Mouse (Mus musculus): ENCODE results near the gene Gm28729. TPM values are rescaled to one million over a fixed set of nuclear protein-coding genes. Genes with fewer than 3 reads are reported as not detected.

The Gm28729 gene
- total RNA-seq, 2 experiments from 2014 or later, result not detected

- intact Hi-C loops (cut with DNase I), result no loop called here
- Histone ChIP-seq H3K27ac (no peak overlapping the region), H3K4me3 (no peak overlapping the region)
- no peak for TF ChIP-seq CTCF (IDR thresholded peaks at IDR 0.05)
- no peak for DNase-seq
Observed at GRCm38 (mm10) chr9:96449514-96449913, 75.5 kb downstream of the Gm28729 start.

DNA sequence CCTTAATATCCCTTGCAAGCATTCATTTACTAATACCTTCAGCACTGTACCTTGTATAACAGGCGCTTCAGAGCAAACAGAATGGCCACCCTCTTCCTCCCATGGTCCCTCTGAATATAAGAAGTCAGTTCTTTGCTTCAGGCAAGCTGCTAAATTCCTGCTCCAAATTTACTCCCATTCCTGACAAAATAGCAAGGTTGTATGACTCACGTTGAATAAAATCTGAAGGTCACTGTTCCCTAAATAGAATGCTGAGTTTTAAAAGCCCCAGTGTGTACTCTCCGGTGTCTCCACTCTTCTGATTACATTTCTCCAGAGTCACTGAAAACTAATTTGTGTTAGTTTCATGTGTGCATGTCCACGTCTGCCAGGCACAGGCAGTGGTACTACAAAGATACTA is 79.7 kb downstream of the Gm28729 start:
- TF ChIP-seq CTCF (IDR thresholded peaks at IDR 0.05), result no peak
- H3K27ac ChIP-seq, result 0 out of 2 replicates have a peak overlapping the region, but pooled peaks have one; percentile 24
- no peak overlapping the region for H3K4me3 ChIP-seq
- DNase-seq, result no peak
- intact Hi-C loops (cut with DNase I), result no loop called here

GRCm38 (mm10) chr9:96442081-96442480 is 83.0 kb downstream of the Gm28729 start:
- no peak for DNase-seq
- intact Hi-C loops (cut with DNase I), result no loop called here
- no peak for TF ChIP-seq CTCF (IDR thresholded peaks at IDR 0.05)
- no peak overlapping the region for H3K27ac ChIP-seq
- peak overlapping the region; percentile 49 for H3K4me3 ChIP-seq

- no peak for TF ChIP-seq CTCF (IDR thresholded peaks at IDR 0.05)
- Histone ChIP-seq H3K4me3 (peak overlapping the region; percentile 83), H3K27ac (peak overlapping the region; percentile 82)
- intact Hi-C loops (cut with DNase I), result no loop called here
- DNase-seq, result peak; percentile 40
Observed at GRCm38 (mm10) chr9:96438334-96438871, 86.7 kb downstream of the Gm28729 start.

DNA sequence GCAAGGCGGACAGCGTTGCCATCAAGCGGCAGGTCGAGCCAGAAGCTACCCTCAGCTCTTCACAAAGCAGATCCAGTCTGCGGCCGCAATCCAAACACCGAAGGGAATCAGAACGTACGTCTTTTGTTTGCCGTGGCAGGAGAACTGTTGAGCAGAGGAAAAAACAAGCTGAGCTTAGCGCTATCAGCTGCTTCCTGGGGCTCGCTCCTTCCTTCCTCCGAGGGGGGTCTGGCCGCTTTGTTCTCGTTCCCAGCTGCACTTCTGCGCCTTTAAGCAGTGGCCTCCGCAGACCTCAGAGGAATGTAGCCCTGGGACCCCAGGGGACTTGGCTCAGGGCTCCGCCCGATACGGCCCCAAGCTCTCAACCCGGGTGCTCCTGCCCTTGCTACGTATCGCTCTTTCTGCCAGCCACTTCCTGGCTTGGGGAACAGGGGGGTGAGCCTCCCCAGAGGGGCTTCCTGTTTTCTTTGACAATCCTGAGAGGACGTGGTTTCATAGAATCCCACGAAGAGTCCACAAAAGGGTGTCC is 87.2 kb downstream of the Gm28729 start:
- TF ChIP-seq CTCF (IDR thresholded peaks at IDR 0.05), result peak; percentile 31
- intact Hi-C loops (cut with DNase I), result no loop called here
- Histone ChIP-seq H3K27ac (peak overlapping the region; percentile 82), H3K4me3 (peak overlapping the region; percentile 83)
- DNase-seq, result peak; percentile 68

- peak overlapping the region; percentile 83 for H3K4me3 ChIP-seq
- no peak for TF ChIP-seq CTCF (IDR thresholded peaks at IDR 0.05)
- no peak for DNase-seq
- intact Hi-C loops (cut with DNase I), result no loop called here
- H3K27ac ChIP-seq, result peak overlapping the region; percentile 82
Observed at GRCm38 (mm10) chr9:96436901-96437804, 87.9 kb downstream of the Gm28729 start.

Other genes with a start within 250 kb of the Gm28729 start
- gene Atp1b3, start 160.8 kb downstream of the Gm28729 start, total RNA-seq (2021), result 10 to 100 TPM; 31.2 to 31.4 TPM
- 10 to 100 TPM; 67.3 to 80.3 TPM for gene Rnf7, start 46.6 kb downstream of the Gm28729 start, total RNA-seq (2021)
- gene Rasa2, start 106.4 kb upstream of the Gm28729 start, total RNA-seq (2021), result 1 to 10 TPM; 3.2 to 3.6 TPM
- gene Zbtb38, start 227.6 kb upstream of the Gm28729 start, total RNA-seq (2021), result 10 to 100 TPM; 22.9 to 33.8 TPM